Mouse (Mus musculus) heart, embryonic 16.5 days (tissue): ENCODE results near the gene Prpf40b. TPM values are rescaled to one million over a fixed set of nuclear protein-coding genes. Genes with fewer than 3 reads are reported as not detected.

Experiments used
- ATAC-seq: fragments of 200-750 bp; cut with Nextera tagmentation; replicated peaks from 2 replicates; pipeline ENCODE4 v1.8.0; 2017; ENCODE audit warnings: moderate number of reproducible peaks; ENCODE audit not compliant: insufficient read depth, low FRiP score; ENCODE audit errors: extremely low read depth
- H3K27ac ChIP-seq: fragments of 300-500 bp; sonication (generic); 2 replicates; pipeline ENCODE4 v1.5.1; 2014; ENCODE audit warnings: mild to moderate bottlenecking, low read length, control low read depth, moderate library complexity
- H3K27me3 ChIP-seq: fragments of 300-500 bp; sonication (generic); 2 replicates; pipeline ENCODE4 v1.6.1; 2014; ENCODE audit warnings: low read length, mixed read lengths; ENCODE audit not compliant: control insufficient read depth, insufficient read depth
- H3K36me3 ChIP-seq: fragments of 300-500 bp; sonication (generic); 2 replicates; pipeline ENCODE4 v1.6.1; 2014; ENCODE audit not compliant: control insufficient read depth, insufficient read depth
- H3K4me1 ChIP-seq: fragments of 300-500 bp; sonication (generic); 2 replicates; pipeline ENCODE4 v1.6.1; 2014; ENCODE audit warnings: low read length, mixed read lengths; ENCODE audit not compliant: control insufficient read depth, insufficient read depth
- H3K4me2 ChIP-seq: fragments of 300-500 bp; sonication (generic); 2 replicates; pipeline ENCODE4 v1.6.1; 2014; ENCODE audit warnings: low read depth, mild to moderate bottlenecking, control low read depth, low read length
- H3K4me3 ChIP-seq: fragments of 300-500 bp; sonication (generic); 2 replicates; pipeline ENCODE4 v1.5.1; 2014; ENCODE audit warnings: mild to moderate bottlenecking, control low read depth, low read length
- H3K9ac ChIP-seq: fragments of 300-500 bp; sonication (generic); 2 replicates; pipeline ENCODE4 v1.6.1; 2014; ENCODE audit warnings: low read length, control low read depth
- H3K9me3 ChIP-seq: fragments of 300-500 bp; sonication (generic); replicated peaks from 2 replicates; pipeline ENCODE4 v1.6.1; 2016; ENCODE audit warnings: low read length; ENCODE audit not compliant: control insufficient read depth
- WGBS: fragments of 180-500 bp; shearing (Covaris S2); extraction: QIAGEN DNeasy Blood & Tissue Kit; methylation state at CpG from one replicate; pipeline ENCODE4 v1.1.7; 2014; 5-methylcytosine and 5-hydroxymethylcytosine counted together
- polyA plus RNA-seq: library from polyadenylated mRNA; unstranded; fragments of >200 nt; fragmentation: Nextera tagmentation; extraction: Ambion mirVana; gene quantifications from 2 replicates; pipeline ENCODE4 v1.2.1, GENCODE M21; 2015

The Prpf40b gene
- polyA plus RNA-seq, 1 experiment from 2014 or later: 36.0 TPM

DNA sequence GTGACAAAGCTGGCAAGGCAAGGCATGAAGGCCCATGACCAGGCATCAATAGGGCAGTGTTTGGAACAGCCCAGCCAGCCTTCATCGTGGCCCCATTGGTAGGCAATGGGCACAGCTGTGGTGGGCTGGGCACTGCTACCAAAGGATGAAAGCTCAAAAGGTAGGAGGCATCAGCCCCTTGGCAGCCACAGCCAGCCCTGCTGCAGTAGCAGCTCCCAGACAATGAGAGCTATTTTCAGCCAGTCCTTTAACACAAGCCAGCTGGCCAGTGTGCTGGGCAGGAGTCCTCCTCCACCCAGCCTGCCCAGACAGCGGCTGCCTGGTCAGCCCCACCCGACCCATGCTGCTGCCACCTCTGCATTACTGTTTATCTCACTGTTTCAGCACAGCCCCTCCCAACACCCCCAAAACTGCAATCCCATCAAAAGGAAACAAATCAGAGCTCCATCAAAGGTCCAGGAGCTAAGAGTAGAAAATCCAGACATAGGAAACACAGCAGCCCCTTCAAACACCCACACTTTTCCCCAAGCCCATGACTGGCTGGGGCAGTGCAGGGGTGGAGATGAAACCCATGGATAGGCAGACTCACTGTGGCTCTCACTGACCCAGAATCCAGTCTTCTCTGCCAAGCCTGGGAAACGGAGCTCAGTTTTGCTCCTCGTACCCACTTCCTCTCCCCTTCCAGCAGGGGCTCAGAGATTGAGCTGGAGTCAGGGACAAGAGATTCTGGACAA lies 48.7 kb downstream of the Prpf40b start:
- Histone ChIP-seq H3K9ac (peak overlapping the region; percentile 67), H3K27me3 (no peaks in the 10 kb centered on the region), H3K4me1 (peaks cover 68% of the 10 kb centered on the region), H3K27ac (peak overlapping the region; percentile 91), H3K4me2 (peak overlapping the region; percentile 46), H3K9me3 (no peaks in the 10 kb centered on the region), H3K36me3 (no peaks in the 10 kb centered on the region), H3K4me3 (no peak overlapping the region; the same call in 1 of the 2 replicates)
- WGBS: 19% methylated on average over 5 of the region's 5 CpGs
- peak; percentile 89 for ATAC-seq

DNA sequence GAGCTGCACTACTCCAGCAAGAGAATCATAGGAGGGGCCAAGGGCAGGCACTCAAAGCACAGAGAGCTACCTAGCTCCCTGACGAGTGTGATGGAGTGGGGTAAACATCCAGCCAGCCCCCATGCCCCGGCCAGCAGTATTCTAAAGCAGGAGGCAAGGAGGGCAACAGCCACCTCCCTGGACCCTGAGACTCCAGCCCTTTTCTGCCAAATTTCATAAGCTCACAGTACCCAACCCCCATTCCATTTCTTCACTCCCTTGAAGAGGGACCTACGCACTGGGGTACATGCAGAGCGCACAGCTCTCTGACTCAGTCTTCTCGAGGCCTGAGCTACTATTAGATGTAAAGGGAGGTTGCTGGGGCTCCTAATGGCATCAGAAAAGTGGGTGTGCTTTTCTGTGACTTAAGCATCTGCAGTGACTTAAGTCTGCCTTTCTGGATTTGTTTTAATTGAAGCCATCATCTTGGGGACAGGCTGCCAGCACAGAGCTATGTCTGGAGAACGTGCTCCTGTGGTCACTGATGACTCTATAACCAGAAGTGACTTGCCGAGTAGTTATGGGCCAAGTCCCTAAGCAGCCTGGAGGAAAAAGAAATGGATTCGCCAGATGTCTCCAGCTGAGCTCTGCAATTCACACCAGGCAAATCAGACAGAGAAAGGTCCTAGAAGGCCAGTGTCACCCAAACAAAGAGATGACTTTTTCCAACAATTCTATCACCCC lies 49.4 kb downstream of the Prpf40b start:
- Histone ChIP-seq H3K9me3 (no peaks in the 10 kb centered on the region), H3K9ac (peak overlapping the region; percentile 67), H3K4me3 (no peak overlapping the region), H3K4me2 (peak overlapping the region; percentile 46), H3K4me1 (peaks cover 66% of the 10 kb centered on the region), H3K36me3 (no peaks in the 10 kb centered on the region), H3K27me3 (no peaks in the 10 kb centered on the region), H3K27ac (peak overlapping the region; percentile 91)
- WGBS: 45% methylated on average over 8 of the region's 8 CpGs
- peak; percentile 12; the same call in 1 of the 2 replicates for ATAC-seq

DNA sequence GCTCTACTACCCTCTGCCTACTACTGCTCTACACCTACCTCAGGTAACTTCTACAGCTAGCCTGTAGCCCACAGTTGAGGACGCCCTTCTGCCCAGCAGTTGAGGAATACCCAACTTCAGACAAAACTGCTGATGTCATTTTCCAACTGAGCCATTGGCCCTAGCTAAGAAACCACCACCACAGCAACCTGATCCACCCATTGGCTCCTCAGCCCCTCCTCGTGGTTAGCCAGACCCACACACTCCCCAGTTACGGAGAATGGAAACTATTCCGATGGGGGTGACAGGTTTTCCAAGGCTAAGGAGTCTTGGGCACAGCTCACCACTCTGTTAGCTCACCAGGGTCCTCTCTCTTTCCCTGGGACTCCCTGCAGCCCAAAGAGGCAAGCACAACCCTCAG lies 50.1 kb downstream of the Prpf40b start:
- Histone ChIP-seq H3K4me3 (no peak overlapping the region), H3K36me3 (no peaks in the 10 kb centered on the region), H3K9me3 (no peaks in the 10 kb centered on the region), H3K9ac (no peak overlapping the region), H3K4me2 (no peak overlapping the region), H3K4me1 (peaks cover 61% of the 10 kb centered on the region), H3K27me3 (no peaks in the 10 kb centered on the region), H3K27ac (peak overlapping the region; percentile 91)
- ATAC-seq: no peak
- WGBS: 54% methylated on average over 4 of the region's 4 CpGs

DNA sequence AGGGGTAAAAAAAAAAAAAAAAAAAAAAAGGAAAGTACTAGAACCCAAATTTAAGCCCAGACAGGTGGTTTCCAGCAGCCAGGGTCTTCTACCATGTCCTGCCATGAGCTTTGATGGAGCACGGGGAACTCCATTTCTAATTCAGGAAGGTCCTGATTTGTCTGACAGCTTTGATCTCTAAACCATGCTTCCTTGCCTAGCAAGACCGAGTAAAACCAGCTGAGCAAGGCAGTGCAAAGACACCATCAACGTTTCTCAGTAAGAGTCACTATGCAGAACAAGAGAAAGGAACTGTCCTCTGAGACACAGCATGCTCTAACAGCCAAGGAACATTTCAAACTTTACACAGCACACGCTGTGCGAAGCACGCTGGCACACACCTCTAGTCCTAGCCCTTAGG lies 56.7 kb downstream of the Prpf40b start:
- WGBS: 60% methylated on average over 6 of the region's 6 CpGs
- Histone ChIP-seq H3K4me1 (peaks cover 37% of the 10 kb centered on the region), H3K27me3 (no peaks in the 10 kb centered on the region), H3K9ac (no peak overlapping the region), H3K4me3 (no peak overlapping the region), H3K4me2 (no peak overlapping the region), H3K9me3 (no peaks in the 10 kb centered on the region), H3K27ac (0 out of 2 replicates have a peak overlapping the region, but pooled peaks have one; percentile 9), H3K36me3 (no peaks in the 10 kb centered on the region)
- no peak for ATAC-seq

DNA sequence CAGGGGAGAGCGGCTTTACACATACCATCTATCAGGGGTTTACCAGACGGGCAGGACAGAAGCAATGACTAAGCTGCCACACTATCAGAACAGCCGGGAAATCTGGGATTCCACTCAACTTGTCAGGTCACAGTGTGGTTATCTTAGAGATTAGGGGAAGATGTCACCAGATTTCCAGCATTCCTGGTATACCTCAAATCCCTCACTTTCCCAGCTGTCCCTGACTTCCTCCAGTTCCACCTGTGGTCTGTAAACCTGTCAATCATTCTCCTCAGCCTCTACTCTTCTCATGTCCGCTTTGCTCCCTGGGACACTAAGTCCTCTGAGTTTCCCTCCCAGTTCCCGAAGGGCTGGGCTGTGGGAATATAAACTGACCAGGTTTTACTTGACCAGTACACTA lies 57.4 kb downstream of the Prpf40b start:
- WGBS: 33% methylated on average over 5 of the region's 5 CpGs
- Histone ChIP-seq H3K4me1 (peaks cover 40% of the 10 kb centered on the region), H3K9ac (no peak overlapping the region)

DNA sequence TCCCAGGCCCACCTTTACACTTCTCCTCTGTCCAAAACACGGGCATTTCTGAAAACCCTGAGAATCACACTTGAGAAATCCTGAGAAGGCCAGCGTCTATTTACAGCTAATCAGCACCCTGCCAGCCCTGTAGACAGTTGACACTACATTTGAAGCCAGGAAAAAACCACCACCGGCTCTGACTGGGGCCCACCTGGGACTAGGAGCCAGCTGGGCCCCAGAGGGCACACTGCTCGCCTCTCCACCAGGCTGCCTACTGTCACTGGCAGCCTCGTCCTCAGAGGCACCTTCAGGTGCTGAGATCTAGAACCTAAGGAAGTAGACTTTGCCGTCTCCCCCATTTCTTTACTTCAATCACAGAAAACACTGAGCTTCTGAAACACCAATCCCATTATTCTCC lies 60.8 kb downstream of the Prpf40b start:
- Histone ChIP-seq H3K4me1 (peaks cover 44% of the 10 kb centered on the region), H3K4me2 (no peak overlapping the region), H3K9ac (peak overlapping the region; percentile 24; the same call in 1 of the 2 replicates), H3K27me3 (no peaks in the 10 kb centered on the region), H3K27ac (peak overlapping the region; percentile 69), H3K4me3 (no peak overlapping the region), H3K36me3 (no peaks in the 10 kb centered on the region), H3K9me3 (no peaks in the 10 kb centered on the region)
- 35% methylated on average over 6 of the region's 6 CpGs for WGBS
- ATAC-seq: peak; percentile 67

More for the DNA sequence above, 57.4 kb downstream of the Prpf40b start:
- no peak overlapping the region for H3K4me3 ChIP-seq
- H3K9me3 ChIP-seq: no peaks in the 10 kb centered on the region
- no peak overlapping the region for H3K4me2 ChIP-seq
- H3K27me3 ChIP-seq: no peaks in the 10 kb centered on the region
- no peak overlapping the region for H3K27ac ChIP-seq
- H3K36me3 ChIP-seq: no peaks in the 10 kb centered on the region
- ATAC-seq: no peak

DNA sequence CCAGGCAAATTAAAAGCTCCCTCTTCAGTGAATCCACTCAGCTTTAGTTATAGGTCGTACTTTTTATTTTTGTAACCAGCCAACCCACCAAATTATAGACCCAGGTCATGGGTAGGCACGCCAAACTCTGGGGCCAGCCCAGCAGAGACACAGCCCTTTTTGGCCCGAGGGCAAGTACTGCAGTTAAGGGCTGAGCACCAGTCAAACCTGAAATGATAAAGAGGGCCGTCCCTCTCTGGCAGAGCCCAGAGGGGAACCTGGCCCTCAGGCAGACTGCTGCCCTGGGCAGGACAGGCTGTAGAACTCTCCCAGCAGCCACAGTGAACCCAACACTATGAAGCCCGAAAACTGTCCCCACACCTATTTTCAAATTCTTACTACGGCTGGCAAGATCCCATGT lies 61.6 kb downstream of the Prpf40b start:
- Histone ChIP-seq H3K4me3 (no peak overlapping the region), H3K27ac (peak overlapping the region; percentile 44), H3K9me3 (no peaks in the 10 kb centered on the region), H3K36me3 (no peaks in the 10 kb centered on the region), H3K27me3 (no peaks in the 10 kb centered on the region), H3K4me2 (no peak overlapping the region), H3K9ac (0 out of 2 replicates have a peak overlapping the region, but pooled peaks have one; percentile 28), H3K4me1 (peaks cover 44% of the 10 kb centered on the region)
- WGBS: 43% methylated on average over 6 of the region's 6 CpGs
- ATAC-seq: no peak

DNA sequence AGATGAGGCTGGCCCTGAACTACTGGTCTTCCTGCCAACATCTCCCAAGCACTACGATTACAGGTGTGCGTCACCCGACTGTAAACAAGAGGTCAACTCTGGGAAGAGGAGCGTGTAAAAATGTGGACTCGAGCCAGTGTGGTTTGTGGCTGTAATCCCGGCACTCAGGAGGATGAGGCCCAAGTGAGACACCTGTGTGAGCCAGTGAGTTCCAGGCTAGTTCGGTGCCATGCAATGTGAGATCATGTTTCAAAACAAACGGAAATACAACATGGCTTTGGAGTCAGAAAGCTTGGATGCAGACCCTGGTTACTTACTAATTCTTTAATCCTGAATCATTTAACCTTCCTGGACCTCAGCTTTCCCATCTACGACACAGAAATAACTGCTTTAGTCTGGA lies 64.1 kb downstream of the Prpf40b start:
- H3K9me3 ChIP-seq: no peaks in the 10 kb centered on the region
- H3K9ac ChIP-seq: no peak overlapping the region
- peaks cover 34% of the 10 kb centered on the region for H3K4me1 ChIP-seq
- H3K27me3 ChIP-seq: no peaks in the 10 kb centered on the region
- 82% methylated on average over 9 of the region's 9 CpGs for WGBS
- no peak for ATAC-seq
- H3K4me3 ChIP-seq: no peak overlapping the region
- H3K36me3 ChIP-seq: no peaks in the 10 kb centered on the region
- no peak overlapping the region for H3K27ac ChIP-seq
- H3K4me2 ChIP-seq: no peak overlapping the region

DNA sequence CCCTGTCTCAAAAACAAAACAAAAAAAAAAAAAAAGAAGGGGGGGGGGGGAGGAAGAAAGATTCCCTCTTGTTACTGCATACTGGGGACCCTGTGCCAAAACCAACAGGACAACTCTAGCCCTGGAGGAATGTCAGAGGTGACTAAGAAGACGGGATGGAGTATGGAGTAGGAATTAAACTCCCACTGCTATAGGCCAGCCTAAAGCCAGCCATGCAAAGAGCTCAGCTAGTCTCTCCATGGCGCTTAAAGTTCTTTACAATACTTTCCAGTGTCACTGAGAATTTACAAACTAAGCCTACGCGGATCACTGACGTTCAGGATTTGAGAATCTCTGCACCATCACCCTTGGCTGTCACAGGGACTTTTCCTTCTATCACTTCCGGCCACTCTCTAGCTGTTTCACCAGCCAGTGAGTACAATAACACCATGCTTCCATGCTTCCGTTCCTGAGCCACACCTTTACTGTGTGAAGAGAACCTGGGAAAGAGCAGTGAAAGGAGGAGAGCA lies 69.2 kb downstream of the Prpf40b start:
- no peak overlapping the region for H3K4me3 ChIP-seq
- H3K4me1 ChIP-seq: peaks cover 23% of the 10 kb centered on the region
- H3K27me3 ChIP-seq: no peaks in the 10 kb centered on the region
- H3K9me3 ChIP-seq: no peaks in the 10 kb centered on the region
- 58% methylated on average over 7 of the region's 7 CpGs for WGBS
- H3K36me3 ChIP-seq: no peaks in the 10 kb centered on the region
- peak overlapping the region; percentile 68; the same call in 1 of the 2 replicates for H3K27ac ChIP-seq
- no peak overlapping the region for H3K9ac ChIP-seq
- ATAC-seq: no peak
- no peak overlapping the region; the same call in 1 of the 2 replicates for H3K4me2 ChIP-seq
